Mouse (Mus musculus): Measurements from ENCODE around the gene Slx4ip. TPM values are rescaled to one million over a fixed set of nuclear protein-coding genes. Genes with fewer than 3 reads are reported as not detected.
A peak's percentile ranks its signal among the peaks of the same experiment; 100 is the strongest.
"Not testable (repeated sequence)": the region's sequence is repeated elsewhere in the genome, so short reads cannot be mapped to it uniquely, and the experiment has no call there.

Slx4ip gene
- total RNA-seq (2014; rRNA removed): 1.5 and 1.8 TPM in 2 replicates
- polyA plus RNA-seq (2012; rRNA removed): 0.18 and 0.46 TPM in 2 replicates

GRCm38 (mm10) chr2:136891068-136891950, at the start of gene Slx4ip, which contains the start of the genes AL731706.1 and Mkks:
Slx4ip (plus strand) TSS chr2:136891218.
AL731706.1 (minus strand) TSS chr2:136891389.
Mkks (minus strand) TSS chr2:136891389.
- Histone ChIP-seq H3K27ac (replicated peaks; ENCODE audit: insufficient read depth, low read depth, low read length) (peak within 1 kb of the TSS; percentile 96), H3K9ac (ENCODE audit: low read depth, low read length) (peak within 1 kb of the TSS; percentile 90), H3K79me2 (ENCODE audit: control insufficient read depth, insufficient read depth, low read length) (no peaks in the 10 kb centered on the region; the same call in 1 of the 2 replicates), H3K36me3 (ENCODE audit: control insufficient read depth, insufficient read depth, low read length) (no peaks in the 10 kb centered on the region), H3K4me3 (ENCODE audit: insufficient read depth, low read depth, low read length) (peak within 1 kb of the TSS; percentile 82), H3K27me3 (ENCODE audit: control insufficient read depth, insufficient read depth, low read length) (no peaks in the 10 kb centered on the region), H3K4me1 (ENCODE audit: control insufficient read depth, insufficient read depth, low read length) (peaks cover 13% of the 10 kb centered on the region)
- TF ChIP-seq CTCF (IDR thresholded peaks at IDR 0.05; ENCODE audit: low read depth, low read length) (no peak), POLR2A (IDR thresholded peaks at IDR 0.05; ENCODE audit: extremely low read depth, insufficient read depth, low read length) (peak; percentile 79)
- DNase-seq (ENCODE audit: extremely low read depth, low read depth, low spot score): peak; percentile 99
- WGBS: under 1% methylated on average over 49 of the region's 49 CpGs

GRCm38 (mm10) chr2:136850366-136850765, 40.7 kb upstream of the Slx4ip start:
- H3K36me3 ChIP-seq (ENCODE audit: control insufficient read depth, insufficient read depth, low read length): no peaks in the 10 kb centered on the region
- no peak for DNase-seq (ENCODE audit: extremely low read depth, low read depth, low spot score)

GRCm38 (mm10) chr2:136854543-136855388, 36.3 kb upstream of the Slx4ip start:
- Histone ChIP-seq H3K4me1 (ENCODE audit: control insufficient read depth, insufficient read depth, low read length) (no peaks in the 10 kb centered on the region), H3K9ac (ENCODE audit: low read depth, low read length) (no peak overlapping the region), H3K4me3 (ENCODE audit: insufficient read depth, low read depth, low read length) (no peak overlapping the region), H3K36me3 (ENCODE audit: control insufficient read depth, insufficient read depth, low read length) (no peaks in the 10 kb centered on the region), H3K27me3 (ENCODE audit: control insufficient read depth, insufficient read depth, low read length) (no peaks in the 10 kb centered on the region), H3K27ac (replicated peaks; ENCODE audit: insufficient read depth, low read depth, low read length) (no peak overlapping the region), H3K79me2 (ENCODE audit: control insufficient read depth, insufficient read depth, low read length) (no peaks in the 10 kb centered on the region)
- no peak for DNase-seq (ENCODE audit: extremely low read depth, low read depth, low spot score)
- WGBS: 50% methylated on average over 5 of the region's 5 CpGs
- TF ChIP-seq POLR2A (IDR thresholded peaks at IDR 0.05; ENCODE audit: extremely low read depth, insufficient read depth, low read length) (no peak), CTCF (IDR thresholded peaks at IDR 0.05; ENCODE audit: low read depth, low read length) (no peak)

More at GRCm38 (mm10) chr2:136850366-136850765, 40.7 kb upstream of the Slx4ip start:
- 61% methylated on average over 3 of the region's 3 CpGs for WGBS
- Histone ChIP-seq H3K79me2 (ENCODE audit: control insufficient read depth, insufficient read depth, low read length) (no peaks in the 10 kb centered on the region), H3K9ac (ENCODE audit: low read depth, low read length) (no peak overlapping the region), H3K4me3 (ENCODE audit: insufficient read depth, low read depth, low read length) (no peak overlapping the region), H3K27me3 (ENCODE audit: control insufficient read depth, insufficient read depth, low read length) (no peaks in the 10 kb centered on the region), H3K27ac (replicated peaks; ENCODE audit: insufficient read depth, low read depth, low read length) (no peak overlapping the region), H3K4me1 (ENCODE audit: control insufficient read depth, insufficient read depth, low read length) (no peaks in the 10 kb centered on the region)
- TF ChIP-seq POLR2A (IDR thresholded peaks at IDR 0.05; ENCODE audit: extremely low read depth, insufficient read depth, low read length): no peak
- no peak for TF ChIP-seq CTCF (IDR thresholded peaks at IDR 0.05; ENCODE audit: low read depth, low read length)

GRCm38 (mm10) chr2:136885579-136885978, 5.4 kb upstream of the Slx4ip start, which contains the start of gene AL731706.2:
AL731706.2 (minus strand) TSS chr2:136885679.
- TF ChIP-seq POLR2A (IDR thresholded peaks at IDR 0.05; ENCODE audit: extremely low read depth, insufficient read depth, low read length): no peak
- TF ChIP-seq CTCF (IDR thresholded peaks at IDR 0.05; ENCODE audit: low read depth, low read length): no peak
- H3K4me3 ChIP-seq (ENCODE audit: insufficient read depth, low read depth, low read length): no peak within 1 kb of the TSS
- H3K9ac ChIP-seq (ENCODE audit: low read depth, low read length): no peak within 1 kb of the TSS
- no peaks in the 10 kb centered on the region; the same call in 1 of the 2 replicates for H3K79me2 ChIP-seq (ENCODE audit: control insufficient read depth, insufficient read depth, low read length)
- H3K27me3 ChIP-seq (ENCODE audit: control insufficient read depth, insufficient read depth, low read length): no peaks in the 10 kb centered on the region
- no peak within 1 kb of the TSS for H3K27ac ChIP-seq (replicated peaks; ENCODE audit: insufficient read depth, low read depth, low read length)
- peaks cover 34% of the 10 kb centered on the region for H3K36me3 ChIP-seq (ENCODE audit: control insufficient read depth, insufficient read depth, low read length)
- DNase-seq (ENCODE audit: extremely low read depth, low read depth, low spot score): no peak
- peaks cover 8% of the 10 kb centered on the region for H3K4me1 ChIP-seq (ENCODE audit: control insufficient read depth, insufficient read depth, low read length)
- 92% methylated on average over 2 of the region's 2 CpGs for WGBS

GRCm38 (mm10) chr2:136886846-136887245, 4.2 kb upstream of the Slx4ip start:
- Histone ChIP-seq H3K36me3 (ENCODE audit: control insufficient read depth, insufficient read depth, low read length) (peaks cover 22% of the 10 kb centered on the region), H3K27ac (replicated peaks; ENCODE audit: insufficient read depth, low read depth, low read length) (no peak overlapping the region), H3K9ac (ENCODE audit: low read depth, low read length) (no peak overlapping the region), H3K4me3 (ENCODE audit: insufficient read depth, low read depth, low read length) (no peak overlapping the region), H3K4me1 (ENCODE audit: control insufficient read depth, insufficient read depth, low read length) (peaks cover 8% of the 10 kb centered on the region), H3K79me2 (ENCODE audit: control insufficient read depth, insufficient read depth, low read length) (no peaks in the 10 kb centered on the region; the same call in 1 of the 2 replicates), H3K27me3 (ENCODE audit: control insufficient read depth, insufficient read depth, low read length) (no peaks in the 10 kb centered on the region)
- 69% methylated on average over 4 of the region's 4 CpGs for WGBS
- no peak for TF ChIP-seq POLR2A (IDR thresholded peaks at IDR 0.05; ENCODE audit: extremely low read depth, insufficient read depth, low read length)
- DNase-seq (ENCODE audit: extremely low read depth, low read depth, low spot score): no peak

- not testable (repeated sequence) for H3K27me3 ChIP-seq (ENCODE audit: control insufficient read depth, insufficient read depth, low read length); DNase-seq (ENCODE audit: extremely low read depth, low read depth, low spot score); H3K79me2 ChIP-seq (ENCODE audit: control insufficient read depth, insufficient read depth, low read length); H3K4me1 ChIP-seq (ENCODE audit: control insufficient read depth, insufficient read depth, low read length); H3K36me3 ChIP-seq (ENCODE audit: control insufficient read depth, insufficient read depth, low read length)
- 5% methylated on average over 15 of the region's 15 CpGs for WGBS
- H3K4me3 ChIP-seq (ENCODE audit: insufficient read depth, low read depth, low read length): peak overlapping the region; percentile 82
- peak overlapping the region; percentile 96 for H3K27ac ChIP-seq (replicated peaks; ENCODE audit: insufficient read depth, low read depth, low read length)
- peak overlapping the region; percentile 90 for H3K9ac ChIP-seq (ENCODE audit: low read depth, low read length)
Measured at GRCm38 (mm10) chr2:136890716-136891067, 326 bp upstream of the Slx4ip start.

All from liver, adult 2 months (tissue).